Mouse (Mus musculus) lung, adult 18-20 months (tissue): ENCODE measurements at regions not wholly inside any gene's neighbourhood (a gene's known extent, or its start where the extent isn't known, plus 50 kb on each side); places are given as distances from the start of the nearest gene placed in this dataset.

Experiments
- DNase-seq, 2 experiments: peaks; one replicate each; pipeline ENCODE4 v3.0.0; 2022; ENCODE audit warnings: mixed read lengths in 2 of 2

DNA sequence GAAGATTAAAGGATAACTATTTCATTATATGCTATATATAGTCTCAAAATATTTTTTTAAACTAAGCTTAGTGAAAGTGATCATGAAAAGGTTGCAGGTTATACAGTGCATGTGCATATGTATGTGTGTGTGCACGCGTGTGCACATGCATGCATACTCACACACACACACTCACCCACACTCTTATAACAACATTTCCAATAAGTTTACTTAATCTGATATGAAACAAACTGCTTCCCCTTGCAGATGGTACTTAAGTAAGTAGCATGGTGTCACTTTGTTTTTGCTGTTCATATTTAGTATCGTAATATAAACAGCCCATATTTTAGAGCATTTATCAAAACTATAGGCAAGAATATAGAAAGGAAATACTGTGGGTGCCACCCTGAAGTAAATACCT is 275.0 kb downstream of the Gm5447 start:
- DNase-seq, result no peak

DNA sequence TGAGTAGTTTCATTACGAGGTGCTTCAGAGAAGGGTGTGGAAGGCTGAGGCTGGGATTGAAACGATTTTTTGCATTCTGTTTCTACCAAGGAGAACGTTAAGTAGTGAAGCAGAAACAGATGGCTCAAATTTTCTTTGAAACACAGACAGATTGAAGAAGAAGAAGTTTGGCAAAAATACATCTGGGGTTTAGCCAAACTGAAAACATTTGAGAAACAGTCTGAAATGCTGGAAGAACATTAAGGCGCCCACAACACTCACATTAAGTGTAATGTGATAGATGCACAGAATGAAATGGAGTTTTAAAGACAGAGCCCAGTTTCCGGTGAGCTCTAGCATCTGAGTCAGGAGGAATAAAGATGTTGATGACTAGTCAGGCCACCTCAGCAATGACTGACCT is 275.5 kb downstream of the Gm5447 start:
- DNase-seq, result no peak

- no peak for DNase-seq
Measured at GRCm38 (mm10) chr13:31254016-31254415, 280.0 kb downstream of the Gm5447 start.

DNA sequence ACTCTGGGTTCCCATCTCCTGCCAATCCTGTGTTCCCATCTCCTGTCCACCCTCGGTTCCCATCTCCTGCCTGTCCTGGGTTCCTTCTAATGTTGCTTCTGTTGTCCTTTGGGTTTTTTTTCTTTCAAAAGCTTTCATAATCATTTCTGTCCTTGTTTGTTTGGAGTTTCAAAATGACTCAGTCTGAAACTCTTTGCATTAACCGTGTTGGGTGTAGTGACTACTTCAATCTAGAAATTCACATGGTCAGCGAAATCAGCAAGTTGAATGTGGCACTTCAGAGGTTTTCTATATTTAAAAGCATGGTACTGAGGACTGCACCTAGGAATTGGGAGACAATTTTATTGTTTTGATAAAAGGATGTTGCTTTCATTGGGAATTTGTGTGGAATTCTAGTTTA is 280.7 kb downstream of the Gm5447 start:
- DNase-seq, result no peak

DNA sequence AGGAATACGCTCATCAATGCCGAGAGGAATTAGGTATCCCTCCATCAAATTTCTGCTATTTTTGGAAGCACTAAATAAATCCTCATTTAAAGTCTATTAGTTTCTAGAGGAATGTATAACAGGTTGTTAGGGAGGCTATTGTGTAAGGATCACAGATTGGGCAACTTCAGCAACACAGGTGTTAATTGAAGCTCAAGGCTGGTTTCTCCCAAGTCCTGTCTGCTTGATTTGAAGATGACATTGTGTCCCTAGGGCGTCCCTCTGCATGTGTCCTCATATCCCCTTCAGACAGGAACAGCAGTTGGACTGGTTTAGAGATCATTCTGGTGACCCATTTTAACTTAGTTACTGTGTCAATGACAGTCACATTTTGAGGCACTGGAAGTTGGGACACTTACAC is 281.5 kb downstream of the Gm5447 start:
- no peak for DNase-seq

DNA sequence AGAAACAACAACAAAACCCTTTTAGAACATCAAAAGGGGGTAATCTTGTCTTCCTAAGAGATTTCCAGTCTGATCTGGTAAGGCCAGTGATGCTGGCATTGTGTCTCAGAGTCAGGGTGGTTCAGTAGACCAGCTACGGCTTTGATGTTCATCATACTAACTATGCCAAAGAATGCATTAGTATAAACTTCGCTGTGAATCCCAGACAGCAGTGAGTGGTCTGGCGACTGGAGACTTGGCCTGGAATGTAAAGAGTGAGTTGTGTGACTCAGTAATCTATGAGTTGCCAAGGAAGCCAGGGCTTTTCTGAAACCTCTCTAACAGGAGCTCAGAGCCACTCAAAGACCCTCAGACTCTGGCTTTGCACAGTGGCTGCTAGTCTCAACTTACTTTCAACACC is 288.1 kb upstream of the Foxq1 start:
- no peak for DNase-seq

DNA sequence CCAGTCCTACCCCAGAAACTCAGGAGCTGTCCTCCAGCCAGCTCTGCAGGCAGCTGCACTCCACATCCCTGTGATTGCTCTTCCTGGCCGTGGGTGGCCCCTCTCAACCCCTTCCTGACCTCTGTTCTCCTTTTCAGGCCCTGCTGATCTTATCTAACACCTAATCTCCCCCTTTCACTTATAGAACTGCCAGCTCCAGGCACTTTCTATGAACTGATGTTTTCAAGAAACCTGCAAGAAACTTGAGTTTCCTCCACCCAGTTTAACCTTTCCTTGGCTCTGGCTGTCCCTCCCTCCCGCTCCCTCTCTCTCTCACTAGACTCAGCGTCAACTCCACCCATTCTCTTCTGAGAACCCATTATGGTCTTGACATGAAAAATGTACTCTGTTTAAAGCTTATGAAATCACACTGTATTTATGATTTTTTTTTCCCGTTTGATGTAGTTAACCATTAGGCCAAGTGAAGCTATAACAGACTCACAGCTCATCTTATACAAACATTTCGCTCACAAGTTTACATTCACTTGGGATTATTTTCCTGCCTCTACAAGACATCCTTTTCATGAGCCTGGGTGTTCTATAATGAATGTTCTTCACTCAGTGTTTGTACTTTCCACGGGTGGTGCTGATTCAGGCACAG is 279.8 kb upstream of the Foxq1 start:
- DNase-seq, result no peak

DNA sequence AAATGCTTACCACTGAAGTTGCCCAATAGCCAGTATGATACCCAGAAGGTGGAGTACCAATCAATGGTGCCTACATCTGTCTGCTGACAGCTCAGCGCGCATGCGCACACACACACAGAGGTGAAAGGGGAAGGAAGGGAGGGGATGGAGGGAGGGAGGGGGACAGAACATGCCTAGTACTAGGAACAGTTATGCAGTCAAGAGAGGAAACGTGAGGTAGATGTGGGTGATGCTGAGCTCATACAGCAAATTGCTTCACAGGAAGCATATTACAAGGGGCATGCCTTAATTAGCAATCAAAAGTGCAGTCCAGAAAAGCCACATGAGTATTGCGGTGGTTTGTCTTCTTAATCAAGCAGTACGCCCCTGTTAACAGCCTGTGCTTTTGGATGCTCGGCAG is 265.3 kb upstream of the Foxq1 start:
- DNase-seq, result peak in 1 of 2 experiments; percentile 6

GRCm38 (mm10) chr13:31292584-31293387 is 263.1 kb upstream of the Foxq1 start:
- peak in 1 of 2 experiments; percentile 4 for DNase-seq

GRCm38 (mm10) chr13:31294011-31294410 is 261.9 kb upstream of the Foxq1 start:
- no peak for DNase-seq

DNA sequence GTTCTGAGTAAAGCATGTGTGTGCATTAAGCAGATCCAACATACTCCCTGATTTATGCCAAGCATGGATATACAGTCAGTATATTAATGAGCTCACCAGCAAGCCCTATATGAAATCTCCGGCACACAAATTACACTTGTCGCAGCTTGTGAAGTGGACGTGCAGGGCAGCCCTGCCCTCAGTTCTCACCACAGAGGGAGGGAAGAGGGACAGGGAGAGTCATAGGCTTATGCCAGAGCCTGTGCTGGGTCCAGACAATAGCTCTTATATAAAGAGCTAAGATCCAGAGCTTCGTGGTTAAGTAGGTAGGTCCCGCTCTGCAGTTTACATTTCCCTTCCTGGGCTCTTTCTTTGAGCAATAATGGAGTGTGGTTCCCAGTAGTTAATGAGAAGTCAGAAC is 252.7 kb upstream of the Foxq1 start:
- DNase-seq, result no peak

DNA sequence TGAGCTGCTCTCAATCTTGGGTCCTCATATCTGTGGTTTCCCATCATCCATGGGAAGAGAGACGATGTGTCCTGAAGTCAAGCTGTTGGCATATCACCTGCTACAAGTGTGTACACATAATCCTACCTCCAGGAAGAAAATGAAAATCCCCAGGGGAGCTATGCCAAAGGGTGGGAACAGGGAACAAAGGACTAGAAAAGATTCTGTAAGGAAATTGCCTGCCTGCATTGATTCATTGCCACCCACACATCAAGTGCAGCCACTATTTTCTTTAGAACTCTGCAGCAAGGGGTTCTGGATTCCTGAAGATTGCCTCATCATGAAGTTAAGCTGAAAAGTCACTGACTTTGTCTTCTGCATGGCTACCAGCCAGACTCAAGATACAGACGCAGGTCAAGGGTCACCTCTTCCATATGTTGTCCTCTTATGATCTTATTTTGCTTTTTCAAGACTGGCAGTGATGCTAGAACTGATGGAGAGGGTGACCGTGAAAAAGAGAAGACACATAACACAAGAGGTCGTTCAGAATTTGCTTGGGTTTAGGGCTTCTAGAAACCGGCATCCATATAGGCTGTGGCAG is 251.6 kb upstream of the Foxq1 start:
- DNase-seq, result peak in 1 of 2 experiments; percentile 1

DNA sequence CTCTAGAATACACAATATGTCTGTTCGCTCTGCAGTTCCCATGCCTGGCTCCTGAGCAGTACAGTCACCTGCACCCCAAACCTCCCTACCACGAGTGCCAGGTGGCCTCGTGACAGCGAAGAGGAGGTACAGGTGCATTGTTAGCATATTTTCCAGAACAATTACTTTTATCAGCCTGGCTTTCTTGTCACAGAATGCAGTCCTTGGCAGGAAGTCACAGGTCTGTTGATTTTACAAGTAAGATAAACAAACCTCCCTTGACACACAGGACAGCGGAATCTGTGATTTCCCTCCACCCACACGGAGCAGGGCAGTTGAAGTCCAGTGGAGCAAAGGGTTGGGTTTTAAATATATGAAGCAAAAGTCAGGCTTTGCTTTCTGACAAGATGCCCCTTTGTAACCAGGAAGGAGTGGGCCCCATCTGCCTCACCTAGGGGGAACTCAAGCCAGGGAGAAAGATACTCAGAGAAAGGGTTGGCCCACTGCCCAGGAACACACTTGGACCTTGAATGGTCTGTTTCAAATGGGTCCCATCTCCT is 246.8 kb upstream of the Foxq1 start:
- DNase-seq, result peak; percentile 11 to 40

- DNase-seq, result no peak
Measured at GRCm38 (mm10) chr13:31312772-31313171, 243.2 kb upstream of the Foxq1 start.

DNA sequence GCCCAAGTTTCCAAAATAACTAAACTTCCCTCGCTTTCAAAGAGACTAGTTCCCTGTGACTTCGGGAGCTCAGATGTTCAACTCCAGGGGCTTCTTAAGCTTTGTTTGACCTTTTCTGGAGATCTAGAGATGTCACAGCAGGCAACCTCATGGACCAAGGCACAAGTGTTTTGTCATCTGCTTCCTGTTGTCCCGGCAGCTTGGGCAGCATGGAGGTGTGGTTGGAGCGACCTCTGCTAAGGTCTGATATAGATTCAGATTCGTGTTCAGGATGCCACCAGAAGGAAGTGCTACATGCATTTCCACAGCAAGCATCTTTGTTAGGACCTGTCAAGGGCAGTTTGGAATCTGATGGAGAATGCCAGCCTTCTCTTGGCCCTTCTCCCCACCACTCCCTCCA is 242.1 kb upstream of the Foxq1 start:
- no peak for DNase-seq

DNA sequence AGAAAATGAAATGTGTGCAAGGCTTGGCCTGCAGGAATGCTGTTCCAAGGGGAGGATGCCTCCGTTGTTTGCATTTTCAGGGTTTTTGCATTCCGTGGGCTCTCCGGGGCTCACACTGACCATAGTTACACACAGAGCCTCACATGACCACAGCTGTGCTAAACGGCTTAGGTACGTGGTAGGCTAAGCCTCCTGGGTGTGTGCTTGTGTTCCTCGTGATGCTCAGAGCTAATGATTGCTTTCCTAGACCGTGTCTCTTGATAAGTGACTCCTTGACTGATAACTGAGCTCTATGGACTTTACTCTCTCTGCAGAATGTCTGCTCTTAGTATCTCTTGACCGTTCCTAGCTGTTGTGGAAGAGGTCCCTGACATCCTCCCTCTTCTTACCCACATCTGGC is 238.9 kb upstream of the Foxq1 start:
- DNase-seq, result no peak

- no peak for DNase-seq
Measured at GRCm38 (mm10) chr13:31318008-31318407, 237.9 kb upstream of the Foxq1 start.

DNA sequence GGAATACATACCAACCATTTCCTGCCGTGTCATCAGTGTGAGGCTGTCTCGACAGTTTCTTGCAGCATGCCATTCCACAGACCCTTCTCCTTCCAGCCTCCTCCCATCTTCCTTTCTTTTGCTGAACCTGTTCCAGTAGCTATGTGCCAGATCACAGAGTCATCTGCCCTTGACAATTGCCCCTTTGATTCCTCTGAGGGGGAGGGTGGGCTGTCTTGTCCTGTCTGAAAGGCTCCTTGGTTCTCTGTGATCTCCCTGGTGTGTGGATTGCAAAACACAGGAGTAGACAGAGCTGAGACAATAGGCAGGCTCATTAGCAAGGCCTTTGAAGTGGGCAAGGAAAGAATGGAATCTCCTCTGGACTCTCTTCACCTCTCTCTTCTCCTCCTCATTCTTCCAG is 234.5 kb upstream of the Foxq1 start:
- no peak for DNase-seq

GRCm38 (mm10) chr13:31326269-31326851 is 229.6 kb upstream of the Foxq1 start:
- no peak for DNase-seq

- DNase-seq, result peak in 1 of 2 experiments; percentile 36
Measured at GRCm38 (mm10) chr13:31327511-31327951, 228.4 kb upstream of the Foxq1 start.

GRCm38 (mm10) chr13:31328756-31329155 is 227.2 kb upstream of the Foxq1 start:
- DNase-seq, result peak; percentile 28 to 32

DNA sequence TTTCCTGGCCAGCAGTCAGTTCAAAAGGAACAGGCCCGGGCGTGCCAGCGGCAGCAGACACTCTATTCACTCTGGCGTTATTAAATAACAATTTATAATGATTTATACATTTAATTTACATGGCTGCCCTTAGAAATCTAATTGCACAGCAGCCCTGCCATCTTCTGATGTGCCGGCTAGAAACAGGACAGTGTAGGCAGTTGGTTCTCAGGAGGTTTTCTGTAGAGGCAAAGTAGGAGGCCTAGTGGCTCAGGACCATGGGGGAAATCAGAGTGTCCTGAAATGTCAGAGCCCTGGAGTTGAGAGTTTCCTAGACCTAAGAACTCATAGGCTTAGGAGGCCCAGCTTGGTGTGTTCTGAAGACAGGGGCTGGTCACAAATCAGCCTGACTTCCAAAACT is 225.2 kb upstream of the Foxq1 start:
- no peak for DNase-seq

GRCm38 (mm10) chr13:31334981-31335380 is 221.0 kb upstream of the Foxq1 start:
- no peak for DNase-seq
